In the genomic region with DNA sequence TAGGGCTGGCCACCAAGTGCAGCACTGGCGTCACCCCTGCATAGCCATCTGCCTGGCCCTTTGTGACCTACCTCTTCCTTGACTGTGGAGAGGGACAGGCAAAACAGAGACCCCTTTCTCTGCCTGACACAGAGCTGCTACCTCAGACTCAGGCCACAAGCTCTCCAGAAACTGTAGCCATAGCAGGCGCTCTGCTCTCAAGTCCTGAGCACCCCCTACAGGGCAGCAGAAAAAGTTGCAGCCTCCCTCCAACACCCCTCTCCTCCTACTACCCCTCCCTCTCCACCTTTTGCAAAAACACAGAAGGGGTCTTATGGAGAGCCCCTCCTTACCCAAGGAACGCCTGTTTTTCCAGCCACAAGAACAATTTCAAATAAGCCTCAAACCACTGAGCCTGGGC, we compare ENCODE assay signal across 10 mouse cellular contexts. TPM values are rescaled to one million over a fixed set of nuclear protein-coding genes. Genes with fewer than 3 reads are reported as not detected.
DNase-seq lines count a peak whose midpoint lies in the region; ATAC-seq and TF ChIP-seq lines count a peak whose summit lies in the region.
"Had no signal": no experiment of that assay in that cellular context is flagged by ENCODE, and none has a peak within 500 bp of the region (broad histone marks: within the 10 kb centered on the region; RNA-seq: fewer than 3 reads in every experiment).

Gene Mroh3, minus strand, starts transcription at position 26 of the 400 bp plus-strand sequence.

- no peak within 1 kb of the TSS for H3K9ac ChIP-seq in forebrain, embryonic 13.5 days
- no peak within 1 kb of the TSS for H3K9ac ChIP-seq in liver, embryonic 14.5 days (replicated peaks)
- H3K9ac ChIP-seq: embryonic facial prominence, embryonic 15.5 days had no signal

- peak; percentile 38 for DNase-seq in left cerebral cortex, postnatal 4 days
- no peak for DNase-seq in left cerebral cortex, adult 11 months (ENCODE audit: low spot score)
- peak; percentile 37 for DNase-seq in T-cell, adult 2 months (ENCODE audit: low spot score)
- DNase-seq in liver, embryonic 14.5 days (ENCODE audit: low read depth in 3 of 3, low spot score in 3 of 3): no peak
- DNase-seq in ovary, postnatal 14 days (ENCODE audit: low spot score): no peak
- DNase-seq in cerebellum, postnatal 4 days (ENCODE audit: low spot score in 2 of 2): no peak

- peaks cover 46% of the 10 kb centered on the region for H3K36me3 ChIP-seq in forebrain, embryonic 13.5 days (ENCODE audit: poor library complexity, severe bottlenecking)
- no peaks in the 10 kb centered on the region for H3K36me3 ChIP-seq in liver, embryonic 14.5 days (replicated peaks; ENCODE audit: control insufficient read depth, insufficient read depth, low read depth)

- H3K27me3 ChIP-seq in forebrain, embryonic 13.5 days: no peaks in the 10 kb centered on the region
- H3K27me3 ChIP-seq in liver, embryonic 14.5 days (ENCODE audit: control insufficient read depth, insufficient read depth, low read length): no peaks in the 10 kb centered on the region
- H3K27me3 ChIP-seq: embryonic facial prominence, embryonic 15.5 days had no signal

- H3K4me2 ChIP-seq in forebrain, embryonic 13.5 days: no peak within 1 kb of the TSS
- no peak within 1 kb of the TSS for H3K4me2 ChIP-seq in liver, embryonic 14.5 days (ENCODE audit: low read depth)
- H3K4me2 ChIP-seq: embryonic facial prominence, embryonic 15.5 days had no signal

- 43% methylated on average over 3 of the region's 3 CpGs for WGBS in forebrain, embryonic 13.5 days
- WGBS in liver, embryonic 14.5 days (ENCODE audit: insufficient replicate concordance): 20% methylated on average over 3 of the region's 3 CpGs
- 52% methylated on average over 3 of the region's 3 CpGs for WGBS in olfactory bulb, adult 2 months

- ATAC-seq in forebrain, embryonic 13.5 days: peak; percentile 76
- no peak for ATAC-seq in liver, embryonic 14.5 days (ENCODE audit: insufficient read depth)

- H3K27ac ChIP-seq in forebrain, embryonic 13.5 days: no peak within 1 kb of the TSS
- no peak within 1 kb of the TSS for H3K27ac ChIP-seq in liver, embryonic 14.5 days
- H3K27ac ChIP-seq in olfactory bulb, adult 2 months (ENCODE audit: insufficient read depth, low read depth, low read length): no peak within 1 kb of the TSS
- H3K27ac ChIP-seq: embryonic facial prominence, embryonic 15.5 days had no signal

- intact Hi-C loops in left cerebral cortex, postnatal 4 days (cut with DNase I): no loop called here

- no peaks in the 10 kb centered on the region for H3K9me3 ChIP-seq in forebrain, embryonic 13.5 days (replicated peaks)
- H3K9me3 ChIP-seq in liver, embryonic 14.5 days (ENCODE audit: control insufficient read depth, low read length): no peaks in the 10 kb centered on the region
- H3K9me3 ChIP-seq: embryonic facial prominence, embryonic 15.5 days had no signal

- no peaks in the 10 kb centered on the region for H3K4me1 ChIP-seq in forebrain, embryonic 13.5 days
- H3K4me1 ChIP-seq in liver, embryonic 14.5 days (replicated peaks; ENCODE audit: control insufficient read depth in 2 of 2, insufficient read depth in 2 of 2, low read length in 1 of 2): no peaks in the 10 kb centered on the region
- H3K4me1 ChIP-seq in olfactory bulb, adult 2 months (ENCODE audit: control insufficient read depth, insufficient read depth, low read length): no peaks in the 10 kb centered on the region

- no peak for TF ChIP-seq EP300 in liver, embryonic 14.5 days (IDR thresholded peaks at IDR 0.05; ENCODE audit: low read depth)

- peak; percentile 77 for TF ChIP-seq CTCF in liver, embryonic 14.5 days (IDR thresholded peaks at IDR 0.05; ENCODE audit: low read depth)
- TF ChIP-seq CTCF in olfactory bulb, adult 2 months (IDR thresholded peaks at IDR 0.05; ENCODE audit: insufficient read depth, low read depth, low read length): peak; percentile 44; the same call in 1 of the 2 replicates

- no peak for TF ChIP-seq POLR2A in olfactory bulb, adult 2 months (IDR thresholded peaks at IDR 0.05; ENCODE audit: insufficient read depth, low read depth, low read length)

- no peak within 1 kb of the TSS for H3K4me3 ChIP-seq in forebrain, embryonic 13.5 days
- no peak within 1 kb of the TSS for H3K4me3 ChIP-seq in liver, embryonic 14.5 days (ENCODE audit: insufficient read depth in 1 of 2, low read depth in 2 of 2, low read length in 2 of 2)
- no peak within 1 kb of the TSS for H3K4me3 ChIP-seq in olfactory bulb, adult 2 months (ENCODE audit: insufficient read depth, low read depth, low read length)
- H3K4me3 ChIP-seq: embryonic facial prominence, embryonic 15.5 days had no signal

RNA-seq across cellular contexts. Expression of gene Mroh3, which starts in this region (rescaled TPM):
- total RNA-seq in left cerebral cortex, postnatal 4 days (2021): 1 to 10 TPM; 1.0 to 1.2 TPM
- 0.20 TPM in 1 of 2 replicates, not detected in the other for polyA plus RNA-seq in forebrain, embryonic 13.5 days (2015; fragmentation: Nextera tagmentation; extraction: Ambion mirVana)
- polyA plus RNA-seq in liver, embryonic 14.5 days (2012; rRNA removed): 0.05 TPM in 1 of 2 replicates, not detected in the other
- polyA plus RNA-seq in liver, embryonic 14.5 days (2014; fragmentation: Nextera tagmentation; extraction: Ambion mirVana): 0.15 and 0.23 TPM in 2 replicates
- polyA plus RNA-seq in olfactory bulb, adult 2 months (2012; ENCODE audit: insufficient read depth, insufficient read length, low replicate concordance, missing spikeins): not detected in 2 replicates
- polyA plus RNA-seq: embryonic facial prominence, embryonic 15.5 days; liver, embryonic 16.5 days had no signal

Comparison
In these comparisons a context has a peak if more than half of its experiments do, and no peak if none do; other contexts are left out.
1. DNase-seq: peak in left cerebral cortex, postnatal 4 days (single experiment) and T-cell, adult 2 months (single experiment); none in left cerebral cortex, adult 11 months (single experiment), liver, embryonic 14.5 days (0 of 3), ovary, postnatal 14 days (single experiment) and cerebellum, postnatal 4 days (0 of 2).
2. Peak in ATAC-seq in forebrain, embryonic 13.5 days; RNA of the gene not detected or under 1 TPM.